Mouse (Mus musculus): ENCODE results near the gene Atxn2.

- TF ChIP-seq CTCF (IDR thresholded peaks at IDR 0.05; ENCODE audit: control insufficient read depth, insufficient read depth, low read length), result no peak
- no peak for TF ChIP-seq POLR2A (IDR thresholded peaks at IDR 0.05; ENCODE audit: borderline replicate concordance, control insufficient read depth, low read depth, low read length)
Measured at GRCm38 (mm10) chr5:121699891-121700290, 11.2 kb upstream of the Atxn2 start.
